Mouse (Mus musculus) kidney, postnatal 0 days (tissue): ENCODE results near the gene Aff3. TPM values are rescaled to one million over a fixed set of nuclear protein-coding genes. Genes with fewer than 3 reads are reported as not detected.

ENCODE experiments used
- ATAC-seq: fragments of 200-750 bp; cut with Nextera tagmentation; replicated peaks from 2 replicates; pipeline ENCODE4 v1.8.0; 2017; ENCODE audit warnings: low read depth, moderate number of reproducible peaks, moderate TSS enrichment, moderate library complexity; ENCODE audit not compliant: low FRiP score
- DNase-seq: peaks from one replicate; pipeline ENCODE4 v3.0.0-alpha.2; 2016; ENCODE audit warnings: low spot score
- H3K27ac ChIP-seq: fragments of 300-500 bp; sonication (generic); 2 replicates; pipeline ENCODE4 v1.5.1; 2014; ENCODE audit warnings: mild to moderate bottlenecking
- H3K27me3 ChIP-seq: fragments of 300-500 bp; sonication (generic); 2 replicates; pipeline ENCODE4 v1.6.1; 2014; ENCODE audit warnings: low read length, mixed read lengths; ENCODE audit not compliant: insufficient read depth
- H3K36me3 ChIP-seq: fragments of 300-500 bp; sonication (generic); 2 replicates; pipeline ENCODE4 v1.6.1; 2014; ENCODE audit warnings: low read length, mixed read lengths; ENCODE audit not compliant: insufficient read depth
- H3K4me1 ChIP-seq: fragments of 300-500 bp; sonication (generic); replicated peaks from 2 replicates; pipeline ENCODE4 v1.6.1; 2014; ENCODE audit warnings: antibody characterized with exemption, low read length, mixed read lengths; ENCODE audit not compliant: insufficient read depth
- H3K4me2 ChIP-seq: fragments of 300-500 bp; sonication (generic); 2 replicates; pipeline ENCODE4 v1.6.1; 2014; ENCODE audit warnings: mild to moderate bottlenecking, low read length, moderate library complexity, mixed read lengths
- H3K4me3 ChIP-seq: fragments of 300-500 bp; sonication (generic); replicated peaks from 2 replicates; pipeline ENCODE4 v1.5.1; 2014; ENCODE audit warnings: low read depth, low read length
- H3K9ac ChIP-seq: fragments of 300-500 bp; sonication (generic); 2 replicates; pipeline ENCODE4 v1.6.1; 2014; ENCODE audit warnings: low read depth, low read length
- H3K9me3 ChIP-seq: fragments of 300-500 bp; sonication (generic); replicated peaks from 2 replicates; pipeline ENCODE4 v1.6.1; 2016; ENCODE audit warnings: low read length, inconsistent platforms, mixed read lengths
- CTCF ChIP-seq: IDR thresholded peaks from 2 replicates; pipeline ENCODE4 v1.5.1; 2016; ENCODE audit warnings: antibody characterized with exemption, low read depth, mild to moderate bottlenecking, moderate library complexity
- WGBS: fragments of 180-500 bp; shearing (Covaris S2); extraction: QIAGEN DNeasy Blood & Tissue Kit; methylation state at CpG from one replicate; pipeline ENCODE4 v1.1.7; 2014; 5-methylcytosine and 5-hydroxymethylcytosine counted together
- polyA plus RNA-seq: library from polyadenylated mRNA; unstranded; fragments of >200 nt; fragmentation: Nextera tagmentation; extraction: Ambion mirVana; gene quantifications from 2 replicates; pipeline ENCODE4 v1.2.1, GENCODE M21; 2015

Aff3 gene
- polyA plus RNA-seq, 1 experiment from 2014 or later = 7.9 TPM

DNA sequence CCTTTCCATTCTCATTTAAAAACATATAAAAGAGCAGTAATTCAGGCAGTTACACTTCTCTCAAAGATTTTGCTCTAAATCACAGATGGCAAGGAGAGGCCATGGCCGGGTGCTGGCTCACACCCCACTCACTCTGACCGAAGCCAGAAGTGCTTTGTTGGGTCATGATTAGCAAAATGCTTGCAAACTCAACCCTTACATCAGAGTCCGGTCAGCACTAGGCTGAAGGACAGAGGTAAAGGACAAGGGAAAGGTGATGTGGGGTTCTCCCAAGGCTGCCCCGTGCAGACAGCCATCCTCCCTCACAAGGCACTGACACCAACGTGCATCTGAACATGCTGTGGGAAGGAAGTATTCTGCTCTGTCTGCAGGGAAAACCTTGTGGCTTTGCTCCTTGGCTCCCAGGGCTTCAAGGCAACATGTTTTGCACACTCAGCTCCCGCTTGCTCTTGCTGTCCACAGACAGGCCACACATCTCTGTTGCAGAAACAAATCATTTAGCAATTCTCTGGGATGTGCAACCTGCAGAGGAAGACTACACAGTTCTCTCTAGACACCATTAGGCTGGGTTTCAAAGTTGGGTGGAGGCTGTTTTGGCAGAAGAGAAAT is 296.6 kb downstream of the Aff3 start:
- Histone ChIP-seq H3K4me2 (no peak overlapping the region), H3K27me3 (no peaks in the 10 kb centered on the region), H3K9ac (no peak overlapping the region), H3K4me1 (peaks cover 6% of the 10 kb centered on the region; the same call in 1 of the 2 replicates), H3K4me3 (no peak overlapping the region), H3K36me3 (no peaks in the 10 kb centered on the region), H3K9me3 (no peaks in the 10 kb centered on the region), H3K27ac (no peak overlapping the region)
- DNase-seq = no peak
- no peak for ATAC-seq
- no peak for TF ChIP-seq CTCF
- WGBS = 63% methylated on average over 6 of the region's 6 CpGs

DNA sequence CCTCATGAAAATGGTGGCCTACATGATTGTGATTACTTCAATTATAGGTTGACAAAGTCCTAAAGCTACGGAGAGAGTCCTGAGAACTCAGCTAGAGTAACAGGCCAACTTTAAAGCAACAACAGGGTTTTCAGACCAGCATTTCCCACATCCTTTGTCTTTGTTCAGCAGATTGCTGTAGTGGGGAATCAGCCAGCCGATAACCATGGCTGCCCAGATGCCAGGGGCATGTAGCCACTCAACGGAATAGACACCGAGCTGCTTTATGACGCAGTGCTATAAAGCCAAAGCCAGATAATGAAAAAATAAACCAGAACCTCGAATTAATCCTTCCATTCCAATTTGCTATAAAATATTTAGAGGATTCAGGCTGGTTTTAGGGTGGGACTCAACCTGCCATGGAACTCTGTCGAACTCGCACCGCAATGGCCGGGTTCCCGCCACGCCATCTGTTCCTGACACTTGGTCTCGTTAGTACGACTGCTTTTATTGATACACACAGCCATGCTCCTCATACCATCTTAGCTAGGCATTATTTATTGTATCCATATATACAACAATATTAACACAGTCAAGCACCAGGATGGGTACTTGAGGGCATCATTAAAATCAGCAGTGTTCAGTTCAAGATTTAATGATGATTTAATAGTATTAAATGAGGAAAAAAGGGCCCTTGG is 297.2 kb downstream of the Aff3 start:
- no peaks in the 10 kb centered on the region for H3K9me3 ChIP-seq
- H3K4me1 ChIP-seq = peaks cover 6% of the 10 kb centered on the region; the same call in 1 of the 2 replicates
- no peaks in the 10 kb centered on the region for H3K27me3 ChIP-seq
- DNase-seq (no peak), ATAC-seq (no peak)
- no peak overlapping the region for H3K4me3 ChIP-seq
- no peak for TF ChIP-seq CTCF
- WGBS = 92% methylated on average over 14 of the region's 14 CpGs
- H3K4me2 ChIP-seq = no peak overlapping the region
- H3K27ac ChIP-seq = no peak overlapping the region
- H3K36me3 ChIP-seq = no peaks in the 10 kb centered on the region
- H3K9ac ChIP-seq = no peak overlapping the region

DNA sequence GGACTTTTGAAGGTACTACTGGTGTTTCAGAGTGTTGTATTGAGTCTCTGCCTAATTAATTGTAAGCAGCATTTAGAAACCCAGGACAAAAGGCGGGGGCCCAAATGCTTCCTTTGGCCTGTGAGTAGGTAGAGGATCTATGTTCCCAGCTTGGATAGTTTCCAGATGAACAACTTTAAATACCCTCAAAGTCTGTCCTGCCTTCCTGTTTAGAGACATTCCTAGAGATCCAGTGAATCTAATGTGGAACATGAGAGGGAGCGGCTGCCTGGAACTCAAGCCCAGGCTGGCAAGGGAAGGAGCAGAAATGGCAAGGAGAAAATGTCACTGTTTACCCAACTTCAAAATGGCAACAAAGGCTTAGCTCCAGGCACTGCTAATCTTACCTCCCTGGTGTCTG is 300.9 kb downstream of the Aff3 start:
- no peaks in the 10 kb centered on the region for H3K27me3 ChIP-seq
- no peak overlapping the region for H3K4me2 ChIP-seq
- WGBS = 68% methylated on average over 2 of the region's 2 CpGs
- ATAC-seq (no peak), DNase-seq (no peak)
- H3K27ac ChIP-seq = no peak overlapping the region
- H3K36me3 ChIP-seq = no peaks in the 10 kb centered on the region
- H3K4me1 ChIP-seq = no peaks in the 10 kb centered on the region; the same call in 1 of the 2 replicates
- H3K9ac ChIP-seq = no peak overlapping the region
- no peaks in the 10 kb centered on the region for H3K9me3 ChIP-seq
- no peak for TF ChIP-seq CTCF
- no peak overlapping the region for H3K4me3 ChIP-seq

DNA sequence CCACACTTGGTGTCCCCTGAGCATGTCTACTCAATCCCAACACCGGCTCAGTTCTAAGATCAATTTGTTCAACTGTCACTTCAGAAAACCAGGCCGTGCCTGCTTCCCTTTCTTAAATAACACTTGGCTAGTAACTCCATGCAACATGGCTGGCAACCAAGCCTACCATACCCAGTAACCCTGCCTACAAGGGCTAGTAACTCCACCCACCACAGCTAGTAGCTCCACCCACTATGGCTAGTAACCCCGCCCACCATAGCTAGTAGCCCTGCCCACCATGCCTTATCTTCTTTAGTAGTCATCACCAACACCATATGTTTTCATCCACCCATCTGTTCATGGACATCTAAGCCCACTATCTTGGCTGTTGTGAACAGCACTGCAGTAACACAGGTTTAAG is 302.5 kb downstream of the Aff3 start:
- Histone ChIP-seq H3K27me3 (no peaks in the 10 kb centered on the region), H3K27ac (no peak overlapping the region), H3K4me2 (no peak overlapping the region), H3K4me1 (no peaks in the 10 kb centered on the region; the same call in 1 of the 2 replicates), H3K4me3 (no peak overlapping the region), H3K36me3 (no peaks in the 10 kb centered on the region), H3K9ac (no peak overlapping the region), H3K9me3 (no peaks in the 10 kb centered on the region)
- TF ChIP-seq CTCF = no peak
- ATAC-seq (no peak), DNase-seq (no peak)
- 95% methylated on average over 3 of the region's 3 CpGs for WGBS

DNA sequence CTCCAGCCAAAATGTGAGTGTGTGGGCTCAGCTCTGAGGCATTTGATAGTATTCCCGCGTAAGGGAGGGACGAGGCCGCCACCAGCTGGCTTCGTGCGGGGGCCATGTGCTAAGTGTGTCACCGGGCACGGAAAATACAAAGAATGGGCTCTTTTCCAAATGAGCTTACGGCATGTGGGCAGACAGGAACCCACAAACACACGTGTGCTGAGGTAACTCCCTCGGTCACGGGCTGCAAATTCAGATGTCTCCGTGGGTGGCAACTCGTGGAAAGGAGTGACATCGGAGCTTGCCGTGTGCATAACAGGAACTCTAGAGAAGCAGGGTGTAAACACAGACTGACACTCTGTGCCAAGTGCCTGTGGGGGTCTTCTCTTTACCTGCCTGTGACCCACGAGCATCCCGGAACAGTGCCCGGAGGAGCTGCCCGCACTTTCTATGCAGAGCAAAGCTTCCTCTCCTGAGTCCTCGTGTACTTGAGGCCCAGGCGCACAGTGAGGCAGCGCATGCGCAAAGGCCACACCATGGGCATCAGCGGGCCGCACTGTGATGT is 305.9 kb downstream of the Aff3 start:
- peak; percentile 33; the same call in 1 of the 2 replicates for ATAC-seq
- no peaks in the 10 kb centered on the region for H3K36me3 ChIP-seq
- no peak for DNase-seq
- no peak overlapping the region for H3K27ac ChIP-seq
- no peaks in the 10 kb centered on the region; the same call in 1 of the 2 replicates for H3K4me1 ChIP-seq
- no peak overlapping the region for H3K4me2 ChIP-seq
- H3K27me3 ChIP-seq = no peaks in the 10 kb centered on the region
- H3K9ac ChIP-seq = no peak overlapping the region
- no peak overlapping the region for H3K4me3 ChIP-seq
- no peaks in the 10 kb centered on the region for H3K9me3 ChIP-seq
- no peak for TF ChIP-seq CTCF
- 58% methylated on average over 26 of the region's 26 CpGs for WGBS

DNA sequence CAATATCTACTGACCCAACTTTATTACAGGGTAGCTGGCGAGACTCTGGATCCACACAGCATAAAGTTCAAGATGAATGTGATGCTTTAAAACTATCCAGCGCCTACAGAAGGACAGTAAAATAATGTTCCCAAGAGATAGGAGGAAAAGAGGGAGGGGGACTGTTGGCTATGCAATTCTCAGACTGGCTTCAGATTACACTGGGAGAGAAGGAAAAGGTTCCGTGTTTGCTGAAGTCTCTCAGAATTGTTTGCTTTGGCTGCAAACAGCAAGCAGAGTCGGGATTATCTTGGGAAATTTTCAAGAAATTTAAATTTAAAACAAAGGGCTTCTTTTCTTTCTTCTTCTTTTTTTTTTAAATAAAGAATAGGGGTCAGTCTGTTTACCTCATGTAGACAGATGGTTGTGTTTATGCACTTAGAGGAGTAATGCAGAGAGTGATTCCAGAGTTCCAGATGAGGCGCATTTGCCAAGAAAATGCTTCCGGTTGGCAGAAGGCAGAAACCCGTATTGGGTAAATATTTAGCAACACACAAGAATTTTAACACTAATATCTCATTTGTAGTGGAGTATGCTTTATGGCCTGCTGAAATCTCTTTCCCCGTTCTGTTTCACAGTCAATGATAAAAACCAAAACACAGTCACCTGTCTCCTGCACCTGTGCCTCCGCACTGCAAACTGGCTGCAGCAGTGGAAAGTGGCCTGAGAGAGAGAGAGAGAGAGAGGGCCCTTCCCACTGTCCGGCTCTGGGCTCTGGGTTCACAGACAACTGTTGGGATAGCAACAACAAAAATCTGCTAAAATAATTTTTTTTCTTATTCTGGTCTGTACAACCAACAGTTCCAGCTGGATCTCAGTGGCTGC is 306.6 kb downstream of the Aff3 start:
- no peak for TF ChIP-seq CTCF
- DNase-seq (peak; percentile 80), ATAC-seq (no peak)
- Histone ChIP-seq H3K4me1 (no peaks in the 10 kb centered on the region; the same call in 1 of the 2 replicates), H3K27me3 (no peaks in the 10 kb centered on the region), H3K9ac (no peak overlapping the region), H3K4me3 (no peak overlapping the region), H3K27ac (no peak overlapping the region), H3K9me3 (no peaks in the 10 kb centered on the region), H3K4me2 (no peak overlapping the region), H3K36me3 (no peaks in the 10 kb centered on the region)
- WGBS = 46% methylated on average over 10 of the region's 10 CpGs
